Mouse (Mus musculus): ENCODE measurements around the gene Zbtb40.

Gene Zbtb40

DNA sequence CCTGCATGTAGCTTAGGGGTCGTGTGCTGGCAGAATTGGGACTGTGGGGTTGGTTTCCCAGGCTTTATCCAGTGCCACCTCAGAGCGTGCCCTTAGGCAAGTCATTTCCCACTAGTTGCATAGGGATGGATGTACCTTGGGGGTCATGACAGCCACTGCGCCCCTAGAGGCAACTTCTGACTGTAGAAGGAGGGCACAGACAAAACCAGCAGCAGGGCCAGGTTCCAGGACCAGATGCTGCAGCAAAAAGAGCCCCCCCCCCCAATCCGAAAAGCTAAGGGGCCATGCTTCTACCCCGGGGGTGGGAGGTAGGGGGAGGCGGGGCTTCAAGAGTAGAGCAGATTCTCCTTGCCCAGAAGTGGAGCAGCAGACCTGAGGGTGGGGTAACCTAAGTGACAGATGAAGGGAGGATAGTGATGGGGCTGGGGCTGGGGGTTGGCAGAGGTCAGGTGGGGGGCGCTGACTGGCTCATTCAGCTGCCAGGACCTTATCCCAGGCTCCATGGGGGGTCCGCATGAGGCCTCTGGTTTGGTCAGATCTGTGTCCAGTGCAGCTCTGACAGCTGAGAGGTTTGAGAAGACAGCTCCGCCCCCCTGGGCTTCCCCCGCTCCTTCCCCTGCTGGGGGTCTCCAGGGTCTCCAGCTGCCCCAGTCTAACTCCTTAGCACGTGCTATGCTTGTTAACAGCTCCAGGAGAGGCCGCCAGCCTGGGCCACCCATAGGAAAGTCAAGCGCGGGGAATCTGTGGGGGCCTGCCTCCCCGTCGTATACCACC, 78.9 kb downstream of the Zbtb40 start:
- DNase-seq, result no peak

DNA sequence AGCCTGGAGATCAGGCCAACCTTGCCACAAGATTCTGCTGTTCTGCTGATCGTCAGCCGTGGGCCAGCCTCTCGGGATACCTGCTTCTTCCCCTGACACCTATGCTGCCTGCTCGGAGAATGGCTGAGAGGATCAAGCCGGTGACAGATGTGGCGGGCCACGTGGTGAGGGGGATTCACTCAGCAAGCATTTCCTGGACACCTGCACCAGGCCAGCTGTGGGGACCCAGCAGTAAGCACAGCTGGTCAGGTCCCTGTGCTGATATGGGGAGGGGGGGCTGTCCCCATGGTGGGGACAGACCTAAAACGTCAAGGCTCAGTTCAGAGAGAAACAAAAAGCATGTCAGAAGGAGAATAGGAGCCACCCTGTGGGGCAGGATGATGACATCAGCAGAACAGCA, 79.5 kb downstream of the Zbtb40 start:
- no peak for DNase-seq

DNA sequence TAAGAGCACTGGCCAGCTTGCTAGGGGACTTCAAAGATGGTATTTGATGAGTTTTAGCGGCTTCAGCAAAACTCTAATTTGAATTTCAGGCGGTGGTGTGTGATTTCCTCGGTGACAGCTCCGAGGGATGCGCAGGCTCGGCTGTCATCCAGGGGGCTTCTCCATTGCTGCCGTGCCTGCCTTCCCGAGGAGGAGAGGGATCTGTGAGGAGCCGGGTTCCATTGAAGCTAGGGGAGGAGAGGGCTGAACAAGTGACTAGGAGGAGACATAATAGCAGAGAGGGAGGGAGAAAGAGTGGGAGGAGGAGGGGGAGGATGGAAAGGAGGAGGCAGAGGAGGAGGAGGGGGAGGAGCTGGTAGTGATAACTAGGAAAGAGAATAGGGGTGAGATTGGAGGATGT, 81.1 kb downstream of the Zbtb40 start:
- no peak for DNase-seq

DNA sequence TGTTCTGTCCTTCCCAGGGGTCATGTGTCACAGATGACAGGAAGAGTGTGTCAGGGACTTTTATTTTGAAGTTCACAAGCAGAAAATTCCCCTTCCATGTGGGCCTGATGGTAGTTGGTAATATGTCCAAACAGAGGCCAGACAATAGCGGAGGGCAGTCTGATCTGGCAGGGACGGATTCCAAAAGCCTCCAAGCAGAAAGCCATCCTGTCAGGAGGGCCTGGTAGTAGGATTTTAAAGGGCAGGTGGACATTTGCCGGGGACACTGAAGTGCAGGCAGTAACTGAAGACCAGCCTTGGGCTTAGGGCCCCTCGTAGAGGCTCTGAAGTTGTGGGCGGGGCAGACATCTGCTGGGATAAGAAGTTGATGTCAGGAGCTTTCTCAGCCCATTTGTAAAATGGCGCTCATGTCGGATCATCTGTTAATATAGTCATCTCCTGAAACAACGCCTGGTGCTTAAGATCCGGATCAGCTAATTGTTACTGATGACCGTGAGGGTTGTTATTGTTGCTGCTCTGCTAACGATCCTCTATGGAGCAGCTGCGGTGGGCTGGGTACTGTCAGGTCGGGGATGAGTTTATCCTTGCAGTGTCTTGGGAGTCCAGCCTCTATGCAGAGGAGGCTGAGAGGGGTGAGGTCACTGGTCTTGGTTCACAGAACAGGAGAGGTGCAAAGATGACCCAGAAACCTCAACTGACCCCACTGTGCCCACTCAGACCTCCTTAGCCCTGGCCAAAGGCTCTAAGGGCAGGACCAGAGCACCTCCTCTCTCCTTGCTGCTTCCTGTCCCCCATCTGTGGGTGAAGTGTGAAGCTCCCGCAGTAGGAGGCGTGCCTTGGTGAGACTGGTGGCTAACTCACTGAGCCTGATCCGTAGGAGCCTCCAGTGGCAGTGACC, 81.9 kb downstream of the Zbtb40 start:
- peak; percentile 13 for DNase-seq

DNA sequence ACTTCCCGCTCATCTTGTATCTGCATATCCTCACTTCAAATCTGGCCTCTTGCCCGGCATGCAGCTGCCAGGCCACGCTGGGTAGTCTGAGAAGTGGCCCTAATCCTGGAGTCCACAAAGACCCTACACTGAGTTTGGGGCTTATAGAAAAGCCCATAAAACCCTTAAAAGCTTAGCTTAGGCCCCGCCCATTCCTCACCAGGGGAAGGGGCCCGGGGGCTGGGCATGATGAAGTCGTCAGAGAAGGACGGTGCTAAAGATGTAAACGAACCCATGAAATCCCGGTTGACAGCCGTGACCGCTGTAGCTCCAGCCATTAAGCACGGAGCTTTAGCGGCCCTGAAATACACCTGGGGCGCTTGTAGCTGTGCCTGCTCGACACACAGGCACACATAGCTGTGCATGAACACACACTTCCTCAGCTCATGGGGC, 83.6 kb downstream of the Zbtb40 start:
- DNase-seq, result no peak

DNA sequence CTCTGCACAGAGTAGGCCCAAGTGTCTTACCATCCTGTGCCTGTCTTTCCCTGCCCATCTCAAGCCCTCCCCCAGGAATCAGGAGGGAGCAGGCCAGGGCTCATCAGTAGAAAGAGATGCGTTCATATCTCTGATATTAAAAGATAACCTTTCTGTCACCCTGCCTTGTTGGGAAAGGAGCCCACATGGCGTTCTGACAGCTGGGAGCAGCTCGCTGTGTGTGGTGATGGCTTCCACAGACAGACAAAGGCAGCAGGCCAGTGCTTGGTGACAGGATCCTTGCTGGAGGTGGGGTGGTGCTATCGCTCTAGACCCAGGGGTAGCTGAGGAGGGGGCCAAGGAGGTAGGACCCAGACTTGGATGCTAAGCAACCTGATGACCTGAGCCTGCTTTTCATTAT, 86.2 kb downstream of the Zbtb40 start:
- DNase-seq, result peak; percentile 40

DNA sequence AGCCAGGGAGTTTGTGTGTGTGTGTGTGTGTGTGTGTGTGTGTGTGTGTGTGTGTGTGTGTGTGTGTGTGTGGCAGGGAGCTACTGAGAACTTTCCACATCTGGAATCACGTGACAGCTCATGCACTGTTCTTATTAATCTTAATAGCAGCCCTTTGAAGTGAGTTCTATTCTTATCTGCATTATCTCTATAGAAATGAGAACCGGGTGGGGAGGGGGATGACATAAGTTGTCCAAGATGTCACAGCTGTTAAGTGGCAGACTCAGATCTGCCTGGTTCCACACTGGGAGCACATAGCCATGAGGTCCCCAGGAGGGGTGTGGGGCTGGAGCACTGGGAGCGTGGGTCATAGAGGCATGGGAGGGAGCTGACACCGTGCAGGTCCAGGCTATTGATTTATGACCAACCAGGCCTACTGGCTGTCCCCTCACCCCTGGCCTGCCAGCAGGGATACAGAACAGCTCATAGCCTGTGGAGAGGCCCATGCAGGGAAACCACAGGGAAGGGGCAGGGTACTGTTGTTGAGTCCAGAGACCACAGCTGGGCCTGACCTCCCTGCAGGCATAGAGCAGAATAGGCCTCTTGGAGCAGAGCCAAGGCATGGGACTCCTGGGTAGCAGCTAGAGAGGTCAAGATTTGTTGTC, 86.8 kb downstream of the Zbtb40 start:
- DNase-seq, result peak; percentile 65

DNA sequence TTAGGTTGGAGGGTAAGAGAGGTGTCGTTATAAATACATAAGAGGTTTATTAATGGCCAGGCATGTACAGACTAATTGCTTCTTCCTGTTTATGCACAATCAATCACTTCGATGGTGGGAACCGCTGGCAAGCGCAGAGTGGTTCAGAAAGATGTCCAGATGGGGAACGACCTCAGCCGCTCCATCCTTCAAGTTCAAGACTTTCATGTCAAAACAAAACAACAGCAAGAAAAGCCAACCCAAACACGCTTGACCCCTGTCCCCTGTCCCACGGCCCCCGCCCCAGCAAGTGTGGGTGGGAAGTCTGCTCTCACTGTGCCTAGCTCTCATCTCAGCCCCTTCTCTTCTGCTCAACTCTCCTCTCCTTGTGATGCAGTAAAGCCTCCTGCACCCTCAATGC, 88.0 kb downstream of the Zbtb40 start:
- DNase-seq, result peak; percentile 49

DNA sequence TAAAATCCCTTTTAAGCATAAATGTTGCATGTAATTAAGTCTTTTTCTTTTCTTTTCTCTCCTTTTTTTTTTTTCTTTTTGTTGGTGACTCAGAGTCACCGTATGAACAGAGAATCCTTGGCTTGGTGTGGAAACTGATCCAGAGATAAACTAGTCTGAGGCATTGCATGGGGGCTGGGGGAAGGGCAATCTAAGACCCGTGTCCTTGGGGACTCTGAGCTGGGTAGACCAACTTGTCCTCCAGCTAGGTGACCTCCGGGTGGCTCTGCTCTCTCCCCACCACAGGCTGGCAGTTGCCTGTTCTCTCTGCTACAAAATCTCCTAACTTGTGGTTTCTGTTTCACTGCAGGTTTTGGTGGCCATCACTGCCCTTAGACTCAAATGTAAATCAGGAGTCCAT, 88.5 kb downstream of the Zbtb40 start:
- DNase-seq, result no peak

DNA sequence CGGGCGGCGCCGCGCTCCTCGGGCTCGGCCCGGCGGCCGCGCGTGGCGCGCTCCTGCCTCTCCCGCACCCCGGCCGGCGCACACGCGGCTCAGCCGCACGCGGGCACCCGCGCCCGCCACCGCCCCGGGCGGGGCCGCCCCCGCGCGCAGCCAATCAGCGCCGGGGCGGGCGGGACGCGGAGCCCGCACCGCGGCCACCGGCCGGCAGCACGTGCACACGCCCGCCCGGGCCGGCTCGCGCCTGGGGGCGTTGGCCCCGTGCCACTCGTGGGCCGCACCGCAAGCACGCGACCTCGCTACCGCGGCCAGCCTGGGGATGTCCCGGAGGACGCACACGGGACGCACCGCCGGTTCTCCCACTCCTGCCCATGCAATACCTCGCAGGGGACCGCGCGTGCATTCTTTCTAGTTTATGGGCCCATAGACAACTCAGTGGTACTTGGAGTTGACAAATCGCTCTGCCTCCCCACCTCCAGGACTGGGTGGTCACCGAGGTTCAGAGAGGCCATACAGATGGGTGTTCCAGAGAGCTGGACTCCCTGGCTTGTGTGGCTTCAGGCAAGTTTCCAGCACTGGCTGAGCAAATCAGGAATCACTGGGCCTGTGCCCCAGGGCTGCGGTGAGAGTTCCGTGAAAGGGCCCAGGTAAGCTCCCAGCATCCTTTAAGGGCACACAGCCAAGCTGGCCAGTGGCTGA, 91.7 kb downstream of the Zbtb40 start, which contains the start of gene Epha8:
TSS of gene Epha8 (minus strand) at position 66 of the 696 bp plus-strand sequence.
- no peak for DNase-seq

DNA sequence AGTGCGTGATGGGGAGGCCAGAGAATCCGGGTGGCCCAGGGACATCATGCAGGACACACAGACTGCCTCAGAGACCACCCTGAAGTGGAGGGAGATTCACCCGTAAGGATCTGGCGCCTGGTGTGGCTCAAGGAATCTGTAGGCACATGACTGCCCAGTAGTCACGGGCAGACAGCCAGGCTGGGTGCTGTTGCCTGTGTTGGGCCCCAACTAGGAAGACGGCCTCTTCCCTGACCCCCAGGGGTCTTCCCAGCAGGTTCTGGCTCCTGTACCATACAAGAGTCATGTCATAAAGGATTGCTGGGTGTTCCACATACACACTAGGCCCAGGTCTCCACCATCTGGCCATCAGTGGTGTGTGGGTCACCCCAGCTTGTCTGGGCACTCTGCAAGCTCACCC, 94.0 kb downstream of the Zbtb40 start:
- DNase-seq, result no peak

DNA sequence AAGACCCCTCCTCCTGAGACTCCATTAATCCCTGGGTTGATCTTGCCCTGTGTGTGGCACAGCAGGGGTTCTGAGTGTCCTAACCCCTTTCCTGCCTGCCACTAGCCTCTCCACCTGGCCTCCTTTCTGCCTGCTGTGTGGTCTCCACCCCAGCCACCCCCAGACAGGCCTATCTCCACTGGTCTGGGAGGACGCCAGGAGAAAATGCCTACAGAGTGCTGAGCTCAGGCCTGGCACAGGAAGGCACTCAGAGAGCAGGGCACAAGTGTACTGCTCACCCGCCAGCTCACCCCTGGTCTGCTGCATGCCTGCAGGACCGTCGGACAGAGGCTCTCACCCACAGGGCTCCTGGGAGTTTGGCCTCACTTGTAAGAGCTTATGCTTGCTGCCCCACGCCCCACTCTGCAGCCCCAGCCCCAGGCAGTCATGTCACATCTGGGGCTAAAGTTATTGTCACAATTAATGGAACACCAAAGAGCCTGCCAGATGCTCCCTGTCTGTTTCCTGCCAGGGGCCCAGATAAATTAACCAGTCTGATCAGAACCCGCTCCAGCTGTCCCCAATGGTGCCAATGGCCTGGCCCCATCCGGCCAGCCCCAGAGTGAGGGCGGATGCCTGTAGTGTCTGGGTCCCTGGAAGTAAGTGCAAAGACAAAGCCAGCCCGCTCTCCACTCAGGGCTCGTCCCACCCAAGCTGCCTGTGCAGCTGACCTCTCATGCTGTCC, 99.2 kb downstream of the Zbtb40 start:
- no peak for DNase-seq

DNA sequence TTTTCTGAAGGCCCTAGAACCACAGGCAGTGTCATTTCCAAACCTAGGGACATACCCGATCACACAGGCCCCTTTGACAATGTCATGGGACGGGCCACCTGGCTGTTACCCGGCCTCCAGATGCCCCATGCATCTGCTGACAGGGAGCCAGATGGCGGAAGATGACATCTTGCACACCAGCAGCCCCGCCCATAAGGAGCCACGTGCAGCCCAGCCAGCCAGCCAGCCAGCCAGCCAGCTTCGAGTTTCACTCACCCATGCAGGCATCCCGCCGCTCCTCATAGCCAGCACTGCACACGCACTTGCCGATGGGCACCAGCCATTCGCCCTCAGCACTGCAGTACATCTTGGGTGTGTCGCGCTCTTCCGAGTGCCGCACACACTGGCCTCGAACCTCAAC, 103.2 kb downstream of the Zbtb40 start:
- DNase-seq, result no peak

DNA sequence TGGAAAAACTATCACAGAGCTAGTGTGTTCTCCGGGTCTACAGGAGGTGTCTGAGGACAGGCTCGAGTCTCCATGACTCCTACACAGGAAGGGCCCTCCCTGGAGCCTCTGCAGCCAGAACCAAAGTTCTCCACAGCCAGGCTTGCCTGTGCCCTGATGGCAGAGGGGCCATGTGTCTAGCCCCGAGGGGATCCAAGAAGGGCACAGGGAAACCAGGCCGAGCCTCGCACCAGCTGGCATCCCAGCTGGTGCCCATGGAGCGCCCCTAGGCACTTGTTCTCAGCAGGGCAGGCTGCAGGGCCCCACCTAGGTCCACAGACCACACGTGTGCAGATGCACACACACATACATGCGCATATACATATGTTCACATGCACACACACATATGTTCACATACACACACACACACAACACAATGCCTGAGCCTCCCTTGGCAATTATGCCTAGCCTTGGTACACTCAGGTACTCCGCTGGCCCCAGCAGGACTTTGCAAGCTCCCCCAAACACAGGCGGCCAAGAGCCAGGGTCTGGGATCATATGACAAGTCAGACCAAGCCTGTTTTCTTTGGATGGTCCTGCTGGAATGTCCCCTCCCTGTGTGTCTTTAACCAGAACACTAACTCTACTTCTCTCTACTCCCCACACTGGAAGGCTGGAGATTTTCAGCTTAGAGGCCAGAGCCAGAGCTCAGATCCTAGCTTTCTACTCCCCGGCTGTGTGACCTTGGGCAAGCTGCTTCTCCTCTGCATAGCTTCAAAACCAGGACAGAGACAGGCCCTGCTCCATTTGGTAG, 103.8 kb downstream of the Zbtb40 start:
- peak; percentile 12 for DNase-seq

DNA sequence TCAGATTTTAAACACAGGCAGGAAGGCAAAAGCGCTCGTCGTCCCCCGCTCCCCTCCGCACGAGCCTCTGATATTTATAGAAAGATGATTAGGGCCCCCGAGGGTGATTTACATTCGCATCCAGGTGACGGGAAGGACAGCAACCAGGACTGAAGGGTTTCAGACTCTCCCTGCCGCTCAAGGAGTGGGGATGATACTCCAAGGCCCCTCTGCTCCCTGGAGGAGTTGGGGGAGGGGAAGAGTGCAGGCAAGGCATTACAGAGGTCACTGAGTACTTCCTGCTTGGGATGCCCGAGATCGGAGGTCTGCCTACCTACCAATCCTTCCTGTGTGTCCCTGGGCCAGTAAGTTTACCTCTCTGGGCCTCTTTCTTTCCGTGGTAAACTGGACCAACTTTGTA, 105.4 kb downstream of the Zbtb40 start:
- DNase-seq, result no peak

DNA sequence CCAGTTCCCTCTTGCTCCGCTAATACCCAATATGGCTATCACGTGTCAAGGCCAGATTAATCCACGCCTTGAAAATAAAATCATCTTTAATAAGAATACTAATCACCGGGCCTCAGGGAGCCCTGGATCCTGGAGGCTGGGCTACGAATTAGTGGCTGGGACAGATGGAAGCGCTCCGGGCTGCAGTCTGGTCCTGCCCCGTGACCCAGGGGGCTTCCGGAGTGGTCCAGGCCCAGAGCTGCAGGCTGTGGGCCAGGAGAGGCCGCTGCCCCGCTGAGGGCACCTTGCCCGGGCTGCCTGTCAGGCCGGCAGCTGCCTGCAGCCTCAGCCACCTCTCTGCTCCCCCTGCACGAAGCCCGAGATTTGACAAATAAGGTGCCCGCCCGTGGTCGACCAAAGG, 105.8 kb downstream of the Zbtb40 start:
- peak; percentile 61 for DNase-seq

DNA sequence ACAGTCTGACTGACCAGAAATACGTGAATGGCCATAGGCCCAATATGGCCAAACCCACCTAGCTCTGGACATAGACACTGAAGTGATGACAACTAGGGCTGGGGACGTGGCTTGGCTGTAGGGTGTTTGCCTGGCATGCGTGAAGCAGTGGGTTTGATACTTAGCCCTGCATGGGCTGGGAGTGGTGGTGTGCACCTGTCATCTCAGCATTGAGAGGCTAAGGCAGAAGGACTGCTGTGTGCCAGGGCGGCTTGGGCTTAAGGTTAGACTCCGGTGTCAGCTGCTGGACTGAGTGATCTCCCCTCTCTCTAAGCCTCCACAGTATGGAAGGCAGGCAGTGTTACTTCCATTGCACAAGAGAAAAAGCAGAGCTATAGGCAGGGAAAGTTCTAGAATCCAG, 110.7 kb downstream of the Zbtb40 start:
- DNase-seq, result no peak

DNA sequence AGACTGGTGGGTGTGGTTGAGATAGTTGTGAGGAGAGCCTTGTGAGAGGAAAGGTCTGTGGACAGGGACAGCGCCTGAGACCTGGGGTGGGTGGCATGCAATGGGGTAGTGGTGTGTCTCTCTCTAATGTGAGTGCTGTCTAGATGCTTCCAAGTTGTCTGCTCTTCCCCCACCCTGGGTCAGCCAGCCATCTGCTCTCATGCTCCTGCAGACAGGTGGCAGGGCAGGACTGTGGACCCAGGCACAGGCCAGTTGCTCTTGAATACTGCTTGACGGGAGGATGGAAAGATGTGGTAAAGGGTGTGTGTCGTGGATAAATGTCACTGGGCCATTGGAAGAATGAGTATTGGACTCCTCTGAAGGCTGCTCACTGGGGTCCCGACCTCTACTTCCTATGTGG, 111.3 kb downstream of the Zbtb40 start:
- DNase-seq, result no peak

DNA sequence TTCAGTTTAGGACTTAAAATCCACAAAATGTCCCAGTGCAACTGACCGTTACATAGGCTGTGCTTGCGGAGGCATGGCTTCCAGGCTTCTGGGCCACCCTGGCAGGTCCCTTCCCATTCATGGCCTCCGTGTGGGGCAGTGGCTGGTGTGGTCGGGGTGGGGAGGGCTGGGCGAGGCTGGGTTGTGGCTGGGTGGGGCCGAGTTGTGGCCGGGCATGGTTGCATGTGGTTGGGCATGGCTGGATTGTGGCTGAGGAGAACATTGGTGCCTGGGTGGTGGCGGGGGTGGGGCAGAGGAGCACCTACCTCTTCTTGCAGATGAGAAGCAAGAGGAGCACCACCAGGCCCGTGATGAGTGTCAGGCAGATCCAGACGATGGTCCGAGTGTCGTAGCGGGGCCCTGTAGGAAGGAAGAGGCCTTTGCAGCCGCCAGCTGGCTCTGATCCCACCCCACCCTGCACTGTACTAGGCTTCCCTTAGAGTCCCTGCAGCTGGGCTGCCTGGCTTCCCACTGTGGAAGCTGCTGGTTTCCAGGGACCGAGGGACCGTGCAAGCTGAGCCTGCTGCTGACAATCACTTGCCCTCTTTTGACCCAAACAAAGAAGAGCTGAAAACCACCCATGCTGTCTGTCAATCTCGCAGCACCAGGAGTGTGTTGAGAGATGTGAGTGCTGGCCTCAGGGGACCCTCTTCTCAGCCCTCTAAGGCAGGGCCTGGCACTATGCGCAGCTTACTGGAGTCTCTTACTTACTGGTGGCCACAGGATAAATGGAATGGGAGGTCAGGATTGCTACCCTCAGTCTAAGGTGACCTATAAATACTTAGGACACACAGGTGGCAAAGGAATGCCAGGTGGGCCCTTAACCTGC, 113.6 kb downstream of the Zbtb40 start:
- DNase-seq, result peak; percentile 44

DNA sequence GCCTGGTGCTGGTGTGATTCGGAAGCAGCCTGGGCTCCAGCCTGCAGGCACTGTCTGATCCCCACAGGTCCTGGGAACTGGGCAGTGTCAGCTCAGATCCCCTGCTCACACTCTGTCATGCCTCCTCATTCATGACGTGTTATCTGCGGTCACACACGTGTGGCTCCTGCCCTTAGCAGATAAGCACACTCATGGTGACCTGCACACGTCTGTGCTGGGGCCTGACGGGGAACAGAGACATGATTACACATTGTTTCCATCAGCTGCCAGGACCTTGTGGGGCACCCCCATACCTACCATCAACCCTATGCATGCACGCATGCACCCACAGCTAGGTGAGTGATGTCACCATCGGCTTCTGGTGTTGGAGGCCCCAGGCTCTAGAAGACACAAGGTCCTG, 118.1 kb downstream of the Zbtb40 start:
- DNase-seq, result no peak

Data from kidney, postnatal 14 days (tissue).